Mouse (Mus musculus): Measurements from ENCODE around the gene Cldn19. TPM values are rescaled to one million over a fixed set of nuclear protein-coding genes. Genes with fewer than 3 reads are reported as not detected.
"Not testable (repeated sequence)": the region's sequence is repeated elsewhere in the genome, so short reads cannot be mapped to it uniquely, and the experiment has no call there.

The Cldn19 gene
- polyA plus RNA-seq, 1 experiment from 2014 or later = 0.59 TPM

DNA sequence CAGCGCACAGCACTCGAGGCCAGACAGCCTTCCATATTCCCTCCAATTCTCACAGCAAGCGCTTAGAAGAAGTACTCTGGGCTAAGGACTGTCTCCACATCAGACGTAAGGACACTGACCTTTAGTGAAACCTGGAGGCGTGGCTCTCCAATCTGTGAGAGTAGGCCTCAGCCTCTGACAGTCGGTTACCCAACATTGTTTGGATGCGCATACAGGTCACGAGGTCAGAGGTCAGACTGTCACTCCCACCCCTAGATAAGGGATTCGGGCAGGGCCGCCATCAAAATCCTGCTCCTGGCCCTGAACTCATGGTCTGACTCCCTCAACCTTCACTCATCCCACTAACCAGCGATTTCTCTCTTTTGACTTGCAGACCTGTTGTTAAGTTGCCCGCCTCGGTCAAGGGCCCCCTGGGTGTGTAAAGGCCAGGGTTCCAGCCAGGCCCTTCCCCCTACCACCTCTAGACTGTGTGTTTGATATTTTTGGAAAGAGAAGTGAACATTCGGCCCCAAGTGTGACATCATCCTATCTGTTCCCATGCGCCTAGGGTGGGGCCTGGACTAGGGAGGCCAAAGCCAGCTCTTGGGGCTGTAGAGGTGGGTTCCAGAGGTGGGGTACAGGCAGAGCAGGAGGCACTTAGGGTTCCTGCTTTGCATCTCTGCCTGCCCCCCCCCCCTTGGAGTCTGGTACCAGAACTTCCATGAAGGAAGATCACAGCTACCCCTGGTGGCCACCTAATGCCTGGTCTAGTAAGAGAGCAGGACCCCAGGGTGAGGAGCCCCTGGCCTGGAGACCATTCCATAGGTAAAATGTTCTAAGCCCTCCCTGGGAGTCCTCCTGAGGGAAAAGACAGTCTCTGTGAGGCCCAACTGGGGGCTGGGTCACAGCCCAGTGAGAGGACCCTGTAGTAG is 4.4 kb downstream of the Cldn19 start:
- no peak overlapping the region for H3K4me2 ChIP-seq
- H3K27ac ChIP-seq = no peak overlapping the region
- no peaks in the 10 kb centered on the region for H3K9me3 ChIP-seq
- WGBS = 89% methylated on average over 15 of the region's 15 CpGs
- 0 out of 2 replicates have a peak, but pooled peaks have one; percentile 17 for ATAC-seq (ENCODE audit: low FRiP score)
- peaks cover 10% of the 10 kb centered on the region for H3K4me1 ChIP-seq
- H3K4me3 ChIP-seq (replicated peaks) = no peak overlapping the region
- no peak overlapping the region for H3K9ac ChIP-seq
- H3K36me3 ChIP-seq (replicated peaks) = no peaks in the 10 kb centered on the region
- no peaks in the 10 kb centered on the region for H3K27me3 ChIP-seq

DNA sequence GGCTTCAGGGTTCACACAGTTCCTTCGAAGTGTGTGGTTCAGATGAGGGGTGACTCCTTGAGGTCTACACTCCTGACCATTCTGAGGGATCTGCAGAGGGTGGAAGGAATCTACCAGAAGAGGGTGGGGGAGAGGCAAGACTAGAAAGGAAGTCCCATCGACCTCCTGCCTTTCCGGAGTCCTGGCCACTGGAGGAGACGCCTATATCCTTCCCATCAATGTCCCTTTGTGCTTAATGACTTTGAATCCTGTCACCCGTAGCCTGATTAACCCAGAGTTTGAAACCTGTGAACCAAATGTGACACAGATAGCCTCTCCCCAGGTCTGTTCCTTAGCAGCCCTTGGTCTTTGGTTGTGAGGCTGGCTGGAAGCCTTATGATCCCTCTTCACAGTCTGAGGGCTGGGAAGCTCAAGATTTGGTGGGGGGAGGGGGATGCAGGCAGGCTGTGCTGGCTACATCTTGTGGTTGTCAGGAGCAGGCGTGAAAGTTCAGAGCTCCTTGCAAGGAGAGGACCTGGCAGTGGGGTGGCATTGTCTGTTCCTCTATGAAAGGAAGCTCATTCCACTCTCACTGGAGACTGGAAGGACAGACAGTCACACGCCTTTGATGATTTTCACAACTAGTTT is 6.0 kb downstream of the Cldn19 start:
- no peaks in the 10 kb centered on the region; the same call in 1 of the 2 replicates for H3K4me1 ChIP-seq
- no peak overlapping the region for H3K4me3 ChIP-seq (replicated peaks)
- no peaks in the 10 kb centered on the region for H3K36me3 ChIP-seq (replicated peaks)
- ATAC-seq (ENCODE audit: low FRiP score) = no peak
- no peaks in the 10 kb centered on the region for H3K9me3 ChIP-seq
- no peak overlapping the region for H3K27ac ChIP-seq
- H3K4me2 ChIP-seq = no peak overlapping the region
- H3K9ac ChIP-seq = no peak overlapping the region
- no peaks in the 10 kb centered on the region for H3K27me3 ChIP-seq
- WGBS = 74% methylated on average over 7 of the region's 7 CpGs

DNA sequence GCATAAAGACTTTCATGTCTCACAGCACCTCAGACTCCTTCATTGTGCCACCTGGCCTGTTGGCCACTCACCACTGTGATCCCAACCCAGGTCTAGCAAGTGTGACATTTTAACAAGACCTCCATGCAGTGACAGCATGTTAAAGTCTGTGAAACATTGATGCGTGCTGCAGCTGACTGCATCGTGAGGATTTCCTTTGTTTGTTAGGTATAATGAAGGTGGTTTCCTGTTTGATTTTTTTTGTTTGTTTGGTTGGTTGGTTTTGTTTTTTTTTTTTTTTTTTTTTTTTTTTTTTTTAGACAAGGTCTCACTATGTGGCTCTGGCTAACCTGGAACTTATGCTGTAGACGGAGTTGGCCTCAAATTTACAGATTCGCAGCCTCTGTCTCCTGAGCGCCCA is 7.3 kb downstream of the Cldn19 start:
- Histone ChIP-seq H3K9ac (no peak overlapping the region), H3K27ac (no peak overlapping the region), H3K36me3 (replicated peaks) (no peaks in the 10 kb centered on the region), H3K27me3 (no peaks in the 10 kb centered on the region), H3K4me3 (replicated peaks) (no peak overlapping the region), H3K4me2 (no peak overlapping the region), H3K4me1 (no peaks in the 10 kb centered on the region; the same call in 1 of the 2 replicates), H3K9me3 (no peaks in the 10 kb centered on the region)
- no peak for ATAC-seq (ENCODE audit: low FRiP score)
- WGBS = 94% methylated on average over 5 of the region's 5 CpGs

DNA sequence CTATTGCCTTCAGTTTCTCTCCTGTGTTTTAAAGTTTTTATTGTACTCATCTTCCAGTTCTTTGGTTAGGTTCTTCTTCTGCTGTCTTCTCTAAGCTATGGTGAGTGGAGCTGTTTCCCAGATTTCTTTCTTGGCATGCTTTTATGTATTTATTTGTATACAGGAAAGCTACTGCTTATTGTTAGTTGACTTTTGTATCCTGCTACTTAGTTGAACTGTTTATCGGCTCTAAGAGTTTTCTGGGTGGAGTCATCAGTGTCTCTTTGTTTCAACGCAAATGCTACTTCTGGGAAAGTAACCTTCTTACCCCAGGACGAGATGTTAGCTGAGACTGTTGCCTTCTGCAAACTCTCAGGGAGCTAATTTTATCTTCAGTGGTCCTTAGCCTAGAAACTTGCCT is 8.2 kb downstream of the Cldn19 start:
- Histone ChIP-seq H3K9ac (no peak overlapping the region), H3K4me1 (no peaks in the 10 kb centered on the region; the same call in 1 of the 2 replicates), H3K9me3 (no peaks in the 10 kb centered on the region), H3K4me2 (no peak overlapping the region), H3K4me3 (replicated peaks) (no peak overlapping the region), H3K27me3 (no peaks in the 10 kb centered on the region), H3K36me3 (replicated peaks) (0 out of 2 replicates have a peak, but pooled peaks cover 3% of the 10 kb centered on the region), H3K27ac (no peak overlapping the region)
- WGBS = 73% methylated on average over 3 of the region's 3 CpGs
- no peak for ATAC-seq (ENCODE audit: low FRiP score)

DNA sequence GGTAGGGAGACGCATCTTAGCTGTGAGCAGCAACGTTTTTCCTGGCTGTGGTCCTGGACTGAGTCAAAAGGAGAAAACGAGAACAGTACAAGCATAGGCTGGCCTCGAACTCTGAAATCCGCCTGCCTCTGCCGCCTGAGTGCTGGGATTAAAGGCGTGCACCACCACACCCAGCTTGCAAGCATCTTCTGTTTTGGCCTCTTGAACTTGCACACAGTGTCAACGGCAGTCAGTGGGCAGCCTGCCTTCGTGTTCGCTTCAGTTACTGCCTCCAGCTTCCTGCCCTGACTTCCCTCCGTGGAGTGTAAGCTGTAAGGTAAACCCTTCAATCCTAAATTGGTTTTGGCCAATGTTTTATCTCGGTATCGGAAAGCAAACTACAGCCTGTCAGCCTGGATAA is 11.4 kb downstream of the Cldn19 start:
- 77% methylated on average over 13 of the region's 13 CpGs for WGBS
- H3K27ac ChIP-seq = no peak overlapping the region
- no peaks in the 10 kb centered on the region for H3K4me1 ChIP-seq
- no peak overlapping the region for H3K4me3 ChIP-seq (replicated peaks)
- peaks cover 29% of the 10 kb centered on the region for H3K36me3 ChIP-seq (replicated peaks)
- no peak overlapping the region for H3K4me2 ChIP-seq
- no peaks in the 10 kb centered on the region for H3K9me3 ChIP-seq
- no peak overlapping the region for H3K9ac ChIP-seq
- no peak for ATAC-seq (ENCODE audit: low FRiP score)
- no peaks in the 10 kb centered on the region for H3K27me3 ChIP-seq

DNA sequence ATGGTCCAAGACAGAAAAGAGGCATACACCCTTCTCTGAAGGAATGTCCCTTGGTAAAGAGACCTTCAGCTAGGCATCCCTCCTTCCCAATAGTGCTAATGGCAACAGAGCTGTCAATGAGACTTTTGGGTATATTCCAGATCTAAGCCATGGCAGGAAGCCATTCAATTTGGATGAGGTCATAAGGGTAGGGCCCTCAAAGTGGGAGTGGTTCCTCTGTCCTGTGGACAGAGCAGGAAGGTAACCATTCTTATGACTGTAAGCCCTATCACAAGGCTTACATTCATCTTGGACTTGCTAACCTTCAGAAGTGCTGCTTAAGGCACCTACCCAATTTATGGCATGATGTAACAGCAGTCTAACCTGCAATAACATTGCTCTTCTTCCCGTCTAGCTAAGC is 19.4 kb downstream of the Cldn19 start:
- WGBS = 94% methylated on average over 1 of the region's 1 CpGs
- Histone ChIP-seq H3K9me3 (no peaks in the 10 kb centered on the region), H3K4me3 (replicated peaks) (no peak overlapping the region), H3K9ac (no peak overlapping the region), H3K27me3 (no peaks in the 10 kb centered on the region), H3K27ac (no peak overlapping the region), H3K4me1 (no peaks in the 10 kb centered on the region), H3K4me2 (no peak overlapping the region), H3K36me3 (replicated peaks) (peaks cover 94% of the 10 kb centered on the region)
- no peak for ATAC-seq (ENCODE audit: low FRiP score)

DNA sequence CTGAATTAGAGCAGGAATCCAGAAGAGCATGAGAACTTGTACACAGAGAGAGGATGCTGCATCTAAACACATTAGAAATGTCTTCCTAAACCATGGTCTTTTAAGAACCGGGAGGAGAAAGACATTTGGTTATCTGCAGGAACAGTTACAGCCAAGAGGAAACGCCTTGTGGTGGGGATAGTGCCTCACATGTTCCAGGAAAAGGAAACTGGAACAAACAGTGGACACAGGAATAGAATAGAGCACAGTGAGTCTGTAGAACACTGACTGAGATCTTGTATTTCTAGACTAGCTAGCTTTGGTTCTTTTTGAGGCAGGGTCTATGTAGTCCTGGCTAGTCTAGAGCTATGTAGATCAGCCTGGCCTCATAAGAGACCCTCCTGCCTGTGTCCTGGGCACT is 20.0 kb downstream of the Cldn19 start:
- WGBS = 86% methylated on average over 2 of the region's 2 CpGs
- peaks cover 95% of the 10 kb centered on the region for H3K36me3 ChIP-seq (replicated peaks)
- no peak overlapping the region for H3K4me3 ChIP-seq (replicated peaks)
- H3K27me3 ChIP-seq = no peaks in the 10 kb centered on the region
- no peaks in the 10 kb centered on the region for H3K4me1 ChIP-seq
- no peaks in the 10 kb centered on the region for H3K9me3 ChIP-seq
- ATAC-seq (ENCODE audit: low FRiP score) = no peak
- H3K27ac ChIP-seq = no peak overlapping the region
- no peak overlapping the region for H3K9ac ChIP-seq
- no peak overlapping the region for H3K4me2 ChIP-seq

DNA sequence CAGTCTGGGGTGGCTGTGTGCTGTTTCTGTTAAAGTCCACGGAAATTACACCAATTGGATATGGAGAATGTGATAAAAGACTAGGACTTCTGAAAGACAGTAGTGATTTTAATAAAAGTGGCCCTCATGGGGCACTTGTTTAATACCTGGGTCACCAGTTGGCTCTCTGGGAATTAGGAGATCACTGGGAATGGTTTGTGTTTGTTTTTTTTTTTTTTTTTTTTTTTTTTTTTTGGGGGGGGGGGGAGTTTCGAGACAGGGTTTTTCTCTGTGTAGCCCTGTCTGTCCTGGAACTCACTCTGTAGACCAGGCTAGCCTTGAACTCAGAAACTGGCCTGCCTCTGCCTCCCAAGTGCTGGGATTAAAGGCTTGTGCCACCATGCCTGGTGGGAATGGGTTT is 20.5 kb downstream of the Cldn19 start:
- Histone ChIP-seq H3K4me3 (replicated peaks) (no peak overlapping the region), H3K36me3 (replicated peaks) (peaks cover 93% of the 10 kb centered on the region), H3K27ac (no peak overlapping the region), H3K9ac (no peak overlapping the region), H3K27me3 (no peaks in the 10 kb centered on the region), H3K9me3 (no peaks in the 10 kb centered on the region), H3K4me2 (no peak overlapping the region), H3K4me1 (no peaks in the 10 kb centered on the region)
- 91% methylated on average over 2 of the region's 2 CpGs for WGBS
- no peak for ATAC-seq (ENCODE audit: low FRiP score)

DNA sequence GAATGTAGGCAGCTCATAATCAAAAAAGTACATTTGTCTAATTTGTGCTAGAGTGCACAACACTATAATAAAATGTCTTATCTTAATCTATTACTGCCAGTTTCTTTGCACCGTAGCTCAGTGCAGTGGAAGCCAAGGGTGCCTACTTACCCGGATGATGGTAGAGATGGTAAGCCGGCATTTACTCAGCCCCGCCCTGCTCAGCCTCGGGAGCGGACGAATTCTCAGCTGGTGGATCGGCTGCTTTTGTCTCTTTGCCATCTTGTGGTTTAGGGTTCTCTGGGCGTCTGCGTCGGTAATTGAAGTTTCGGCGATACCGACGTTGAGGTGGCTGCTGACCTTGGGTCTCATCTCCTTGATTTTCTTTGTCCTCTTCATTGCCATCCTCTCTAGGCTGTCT is 23.6 kb downstream of the Cldn19 start:
- WGBS = 93% methylated on average over 15 of the region's 15 CpGs
- H3K4me1 ChIP-seq; H3K4me2 ChIP-seq; H3K9me3 ChIP-seq; H3K9ac ChIP-seq; H3K27me3 ChIP-seq; ATAC-seq (ENCODE audit: low FRiP score); H3K27ac ChIP-seq; H3K4me3 ChIP-seq (replicated peaks): not testable (repeated sequence)
- H3K36me3 ChIP-seq (replicated peaks) = peaks cover 93% of the 10 kb centered on the region

DNA sequence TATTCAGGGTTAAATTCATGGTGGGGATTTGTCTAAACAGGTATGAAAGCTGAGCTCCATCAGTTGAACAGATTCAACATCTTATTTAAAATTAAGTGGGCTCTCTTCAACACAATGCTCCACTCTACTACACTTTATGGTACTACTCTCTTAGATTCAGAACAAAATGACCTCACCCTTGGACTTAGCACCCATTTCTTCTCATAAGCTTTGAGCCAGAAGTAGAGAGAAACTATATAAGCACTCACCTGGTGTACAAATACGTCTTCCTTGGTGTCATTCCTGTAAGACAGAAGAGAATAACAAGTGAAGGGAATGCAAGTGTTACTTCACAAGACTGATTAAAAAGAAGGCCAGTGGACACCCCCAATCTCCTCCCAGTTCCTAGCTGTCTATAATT is 29.6 kb downstream of the Cldn19 start:
- Histone ChIP-seq H3K27ac (no peak overlapping the region), H3K4me3 (replicated peaks) (no peak overlapping the region), H3K9me3 (no peaks in the 10 kb centered on the region), H3K4me2 (no peak overlapping the region), H3K36me3 (replicated peaks) (peaks cover 71% of the 10 kb centered on the region), H3K4me1 (peaks cover 7% of the 10 kb centered on the region; the same call in 1 of the 2 replicates), H3K27me3 (no peaks in the 10 kb centered on the region), H3K9ac (no peak overlapping the region)
- no peak for ATAC-seq (ENCODE audit: low FRiP score)
- 86% methylated on average over 1 of the region's 1 CpGs for WGBS

DNA sequence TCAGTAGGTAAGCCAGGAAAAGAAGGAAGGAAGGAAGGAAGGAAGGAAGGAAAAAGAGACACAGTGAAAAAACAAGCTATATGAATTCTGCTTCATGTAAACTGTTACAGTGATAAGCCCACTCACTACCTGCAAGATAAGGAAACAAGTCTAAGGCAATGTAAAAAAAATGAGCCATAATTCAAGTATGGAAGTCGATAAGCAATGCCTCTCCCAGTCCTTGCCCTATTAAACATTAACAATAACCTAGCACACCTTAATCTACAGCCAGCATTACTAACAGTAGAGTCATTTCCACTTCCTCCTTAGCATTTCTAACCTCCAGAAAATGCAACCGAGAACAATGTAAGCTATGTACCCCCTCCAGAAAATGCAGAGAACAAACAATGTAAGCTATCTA is 30.1 kb downstream of the Cldn19 start:
- H3K36me3 ChIP-seq (replicated peaks) = peaks cover 69% of the 10 kb centered on the region
- peaks cover 9% of the 10 kb centered on the region; the same call in 1 of the 2 replicates for H3K4me1 ChIP-seq
- no peaks in the 10 kb centered on the region for H3K9me3 ChIP-seq
- no peak for ATAC-seq (ENCODE audit: low FRiP score)
- WGBS = 81% methylated on average over 2 of the region's 2 CpGs
- no peaks in the 10 kb centered on the region for H3K27me3 ChIP-seq
- no peak overlapping the region for H3K9ac ChIP-seq
- H3K4me3 ChIP-seq (replicated peaks) = no peak overlapping the region
- H3K4me2 ChIP-seq = no peak overlapping the region
- no peak overlapping the region for H3K27ac ChIP-seq

DNA sequence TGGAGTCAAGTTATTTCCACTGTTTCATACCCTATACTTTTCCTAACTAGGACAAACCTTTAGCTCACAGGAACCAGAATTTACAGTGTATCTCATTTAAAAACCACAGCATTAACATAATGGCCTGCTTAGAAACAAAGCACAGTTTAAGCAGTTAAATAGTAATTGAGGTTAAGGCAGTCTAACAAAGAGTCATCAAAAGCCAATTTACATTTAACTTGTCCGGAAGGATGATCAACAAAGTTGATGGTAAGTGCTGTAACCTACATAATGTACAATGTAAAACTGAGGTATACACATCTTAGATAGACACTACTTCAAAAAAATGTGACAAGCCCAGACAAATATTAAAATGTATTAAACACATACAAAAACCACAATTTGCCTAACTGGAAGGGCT is 36.7 kb downstream of the Cldn19 start:
- H3K4me1 ChIP-seq = peaks cover 33% of the 10 kb centered on the region
- WGBS = 71% methylated on average over 1 of the region's 1 CpGs
- peak overlapping the region; percentile 83 for H3K4me2 ChIP-seq
- ATAC-seq (ENCODE audit: low FRiP score) = no peak
- H3K4me3 ChIP-seq (replicated peaks) = peak overlapping the region; percentile 100
- no peaks in the 10 kb centered on the region for H3K27me3 ChIP-seq
- peak overlapping the region; percentile 99 for H3K9ac ChIP-seq
- no peak overlapping the region for H3K27ac ChIP-seq
- no peaks in the 10 kb centered on the region for H3K9me3 ChIP-seq
- peaks cover 25% of the 10 kb centered on the region for H3K36me3 ChIP-seq (replicated peaks)

Measured in forebrain, embryonic 12.5 days (tissue).